23 mouse cellular contexts compared by ENCODE assay signal in the genomic region with DNA sequence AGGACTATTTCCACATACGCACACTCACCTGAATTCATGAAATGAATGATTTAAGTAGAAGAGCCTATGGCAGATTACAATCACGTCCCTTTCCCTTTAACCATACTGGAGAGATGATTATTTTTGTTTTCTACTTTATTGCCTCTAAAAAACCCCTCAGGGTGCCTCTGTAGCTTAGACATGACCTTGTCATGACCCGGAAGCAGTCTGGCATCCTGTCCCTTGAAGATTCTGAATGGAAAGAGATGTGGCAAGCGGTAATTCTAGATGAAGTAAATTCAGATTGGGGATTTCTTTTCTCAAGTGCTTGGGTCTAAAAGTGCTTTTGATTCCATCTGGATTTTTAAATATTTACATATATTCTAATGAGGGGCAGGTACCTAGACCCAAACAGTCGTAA. TPM values are rescaled to one million over a fixed set of nuclear protein-coding genes. Genes with fewer than 3 reads are reported as not detected.
DNase-seq lines count a peak whose midpoint lies in the region; ATAC-seq and TF ChIP-seq lines count a peak whose summit lies in the region.
"Had no signal": no experiment of that assay in that cellular context is flagged by ENCODE, and none has a peak within 500 bp of the region (broad histone marks: within the 10 kb centered on the region; RNA-seq: fewer than 3 reads in every experiment).

No protein-coding gene starts in this region.

- no peak overlapping the region for H3K27ac ChIP-seq in CH12.LX (ENCODE audit: insufficient read depth, low read depth)
- H3K27ac ChIP-seq: embryonic facial prominence, embryonic 13.5 days; embryonic facial prominence, embryonic 15.5 days; forebrain, embryonic 13.5 days; forebrain, embryonic 15.5 days had no signal

- TF ChIP-seq CTCF in CH12.LX (conservative IDR thresholded peaks at IDR 0.05 in 1 of 2, IDR thresholded peaks at IDR 0.05 in 1 of 2; ENCODE audit: low read depth in 2 of 2, low read length in 2 of 2): no peak

- dilution Hi-C loops in CH12.LX (cut with MboI; ENCODE audit: extremely low pct_ligation_motif_present, extremely low pct_unique_long_range_greater_than_20kb, low sequenced_read_pairs): no loop called here

- TF ChIP-seq POLR2A in CH12.LX (IDR thresholded peaks at IDR 0.05; ENCODE audit: low read depth, low read length): no peak

- no peak overlapping the region for H3K4me3 ChIP-seq in CH12.LX (replicated peaks in 1 of 3; ENCODE audit: low read depth in 2 of 3, low read length in 2 of 3, poor library complexity in 1 of 3)
- H3K4me3 ChIP-seq: embryonic facial prominence, embryonic 13.5 days; embryonic facial prominence, embryonic 15.5 days; erythroblast, embryonic 14.5 days; forebrain, embryonic 13.5 days; forebrain, embryonic 15.5 days had no signal

- peak; percentile 64 for DNase-seq in CD4-positive, CD25-positive, alpha-beta regulatory T cell, adult 2 months (ENCODE audit: low read depth, low spot score)
- DNase-seq in CH12.LX (ENCODE audit: extremely low read depth) (peak; percentile 35), adipocyte (ENCODE audit: low spot score) (no peak)
- peak; percentile 67 for DNase-seq in induced T-regulatory cell, adult 2 months (ENCODE audit: low read depth)
- no peak for DNase-seq in spleen, postnatal 4 days (ENCODE audit: low spot score in 2 of 2)
- DNase-seq in lung, postnatal 4 days: no peak
- DNase-seq: adrenal gland, adult 2 months; adrenal gland, postnatal 10 days; adrenal gland, postnatal 25 days; cerebellum, adult 11 months; cerebellum, adult 18-20 months; cerebellum, adult 8-10 months; cerebellum, adult 9-11 months; cerebellum, postnatal 14 days; cerebellum, postnatal 36 days; embryo, embryonic 11 days; forebrain, postnatal 0 days had no signal

- H3K27me3 ChIP-seq in CH12.LX (replicated peaks): no peaks in the 10 kb centered on the region
- H3K27me3 ChIP-seq: embryonic facial prominence, embryonic 13.5 days; embryonic facial prominence, embryonic 15.5 days; forebrain, embryonic 13.5 days; forebrain, embryonic 15.5 days had no signal

- H3K4me1 ChIP-seq in CH12.LX (ENCODE audit: control insufficient read depth in 1 of 2, insufficient read depth in 2 of 2): peaks cover 0 to 11% of the 10 kb centered on the region in 2 experiments; a peak in 1 of 4 replicates
- H3K4me1 ChIP-seq: embryonic facial prominence, embryonic 13.5 days; embryonic facial prominence, embryonic 15.5 days; forebrain, embryonic 13.5 days; forebrain, embryonic 15.5 days had no signal

- in situ Hi-C loops in CH12.LX (cut with MboI; ENCODE audit: low pct_ligation_motif_present, low pct_unique_long_range_greater_than_20kb, low sequenced_read_pairs): no loop called here

- no peaks in the 10 kb centered on the region for H3K79me2 ChIP-seq in CH12.LX (replicated peaks; ENCODE audit: control insufficient read depth, extremely low read depth, insufficient read depth, poor library complexity, severe bottlenecking)

- H3K36me3 ChIP-seq in CH12.LX (replicated peaks in 1 of 2; ENCODE audit: control insufficient read depth in 1 of 2, insufficient read depth in 1 of 2, low read length in 1 of 2): no peaks in the 10 kb centered on the region
- H3K36me3 ChIP-seq: embryonic facial prominence, embryonic 13.5 days; embryonic facial prominence, embryonic 15.5 days; forebrain, embryonic 15.5 days had no signal

- TF ChIP-seq EP300 in CH12.LX (IDR thresholded peaks at IDR 0.05; ENCODE audit: low read length): no peak

- no peaks in the 10 kb centered on the region for H3K9me3 ChIP-seq in CH12.LX (replicated peaks; ENCODE audit: low read length)
- H3K9me3 ChIP-seq: embryonic facial prominence, embryonic 13.5 days; embryonic facial prominence, embryonic 15.5 days; forebrain, embryonic 13.5 days; forebrain, embryonic 15.5 days had no signal

- H3K9ac ChIP-seq in CH12.LX (ENCODE audit: insufficient read depth, low read depth): no peak overlapping the region
- H3K9ac ChIP-seq: embryonic facial prominence, embryonic 13.5 days; embryonic facial prominence, embryonic 15.5 days; forebrain, embryonic 13.5 days; forebrain, embryonic 15.5 days; forebrain, postnatal 0 days had no signal

- ATAC-seq in granulocyte monocyte progenitor cell, adult 5-6 weeks (replicated peaks; ENCODE audit: poor library complexity, severe bottlenecking): no peak
- ATAC-seq: forebrain, embryonic 13.5 days; forebrain, embryonic 15.5 days; forebrain, postnatal 0 days had no signal

- no peak for TF ChIP-seq RAD21 in CH12.LX (IDR thresholded peaks at IDR 0.05; ENCODE audit: low read depth, low read length)

- H3K4me2 ChIP-seq in CH12.LX (ENCODE audit: insufficient read depth, low read depth, poor library complexity, severe bottlenecking): no peak overlapping the region
- H3K4me2 ChIP-seq: embryonic facial prominence, embryonic 13.5 days; embryonic facial prominence, embryonic 15.5 days; forebrain, embryonic 13.5 days; forebrain, embryonic 15.5 days had no signal

TF ChIP-seq in CH12.LX, 34 proteins besides CTCF, POLR2A, EP300 and RAD21:
- TF ChIP-seq CHD1 (IDR thresholded peaks at IDR 0.05; ENCODE audit: low read depth, low read length) (no peak), HCFC1 (IDR thresholded peaks at IDR 0.05; ENCODE audit: low read depth, low read length) (peak; percentile 26; the same call in 1 of the 2 replicates), ZC3H11A (IDR thresholded peaks at IDR 0.05; ENCODE audit: low read depth, low read length) (no peak), NRF1 (IDR thresholded peaks at IDR 0.05; ENCODE audit: low read depth, low read length) (no peak), PAX5 (IDR thresholded peaks at IDR 0.05; ENCODE audit: low read length) (no peak), MAFK (IDR thresholded peaks at IDR 0.05; ENCODE audit: insufficient replicate concordance, low read length) (no peak)

RNA-seq across cellular contexts. Expression of gene Sp4, which starts 24.9 kb away (rescaled TPM):
- total RNA-seq in CH12.LX (2012; rRNA removed): 5.5 and 6.6 TPM in 2 replicates
- total RNA-seq in CH12.LX (2014; rRNA removed): 5.4 and 5.7 TPM in 2 replicates
- polyA plus RNA-seq in CH12.LX (2012; ENCODE audit: insufficient read length, low read depth): 3.8 and 4.2 TPM in 2 replicates
- 6.9 and 7.4 TPM in 2 replicates for total RNA-seq in granulocyte monocyte progenitor cell, adult 5-6 weeks (2014; fragmentation: Nextera tagmentation)
- 7.1 and 9.5 TPM in 2 replicates for total RNA-seq in granulocyte monocyte progenitor cell, adult 5-6 weeks (2017)

Comparison
In these comparisons a context has a peak if more than half of its experiments do, and no peak if none do; other contexts are left out.
1. DNase-seq: peak in CD4-positive, CD25-positive, alpha-beta regulatory T cell, adult 2 months (single experiment), CH12.LX (single experiment) and induced T-regulatory cell, adult 2 months (single experiment); none in adipocyte (single experiment), spleen, postnatal 4 days (0 of 2) and lung, postnatal 4 days (0 of 2).